Mouse (Mus musculus): ENCODE measurements at regions not wholly inside any gene's neighbourhood (a gene's known extent, or its start where the extent isn't known, plus 50 kb on each side); places are given as distances from the start of the nearest gene placed in this dataset.

DNA sequence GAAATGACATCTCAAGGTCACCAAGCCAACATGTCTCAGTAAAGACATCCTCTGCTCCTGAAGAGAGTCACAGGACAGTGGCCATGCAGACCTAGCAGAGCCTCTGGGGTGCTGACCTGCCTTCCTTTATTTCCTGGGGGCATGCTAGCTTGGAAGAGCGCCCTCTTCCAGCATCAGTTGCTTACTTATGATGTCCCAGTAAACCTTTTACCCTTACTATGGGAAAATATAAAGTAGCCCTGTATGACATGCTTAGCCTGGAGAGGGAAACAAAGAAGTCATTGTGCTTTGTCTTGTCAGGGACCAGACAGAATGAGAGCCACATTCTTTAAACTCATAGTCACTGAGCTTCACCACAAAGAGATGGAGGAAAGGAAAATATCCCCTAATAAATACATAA lies 82.9 kb downstream of the Postn start:
- no peak for TF ChIP-seq CTCF (IDR thresholded peaks at IDR 0.05; ENCODE audit: low read depth)
- H3K4me1 ChIP-seq (replicated peaks; ENCODE audit: control insufficient read depth, insufficient read depth): no peaks in the 10 kb centered on the region
- H3K4me3 ChIP-seq (ENCODE audit: low read depth, low read length): no peak overlapping the region
- 65% methylated on average over 1 of the region's 1 CpGs for WGBS
- DNase-seq (ENCODE audit: low spot score): no peak
- H3K9ac ChIP-seq (ENCODE audit: low read length): no peak overlapping the region
- no peaks in the 10 kb centered on the region for H3K27me3 ChIP-seq (ENCODE audit: control insufficient read depth, insufficient read depth, low read length)
- no peaks in the 10 kb centered on the region for H3K36me3 ChIP-seq (ENCODE audit: control insufficient read depth, insufficient read depth, low read length)
- no peaks in the 10 kb centered on the region for H3K9me3 ChIP-seq (ENCODE audit: control insufficient read depth, low read length)
- H3K4me2 ChIP-seq (replicated peaks; ENCODE audit: low read depth): no peak overlapping the region
- no peak overlapping the region for H3K27ac ChIP-seq (replicated peaks)
- no peak for ATAC-seq (ENCODE audit: low FRiP score, low TSS enrichment)

DNA sequence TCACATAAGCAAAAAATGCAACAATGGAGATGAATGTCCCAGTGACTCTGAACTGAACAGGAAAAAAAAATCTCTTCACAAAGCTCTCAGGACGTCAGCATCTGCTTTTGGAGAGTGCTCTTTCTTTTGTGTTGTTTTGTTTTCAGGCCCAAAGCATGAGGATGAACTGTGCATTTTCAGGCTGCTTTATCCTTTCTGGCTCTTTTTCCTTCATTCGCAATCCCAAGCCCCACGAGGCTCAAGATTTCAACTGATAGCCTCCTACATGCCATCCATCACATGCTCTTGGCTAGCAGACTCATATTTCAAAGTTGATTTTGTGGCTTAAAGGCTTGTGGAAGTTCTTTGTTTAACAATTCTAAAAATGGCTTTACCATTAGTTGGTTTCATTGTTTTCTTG lies 86.0 kb downstream of the Postn start:
- Histone ChIP-seq H3K27me3 (ENCODE audit: control insufficient read depth, insufficient read depth, low read length) (no peaks in the 10 kb centered on the region), H3K27ac (replicated peaks) (no peak overlapping the region), H3K4me1 (replicated peaks; ENCODE audit: control insufficient read depth, insufficient read depth) (no peaks in the 10 kb centered on the region), H3K4me2 (replicated peaks; ENCODE audit: low read depth) (no peak overlapping the region), H3K4me3 (ENCODE audit: low read depth, low read length) (no peak overlapping the region), H3K9me3 (ENCODE audit: control insufficient read depth, low read length) (no peaks in the 10 kb centered on the region), H3K9ac (ENCODE audit: low read length) (no peak overlapping the region), H3K36me3 (ENCODE audit: control insufficient read depth, insufficient read depth, low read length) (no peaks in the 10 kb centered on the region)
- TF ChIP-seq CTCF (IDR thresholded peaks at IDR 0.05; ENCODE audit: low read depth): no peak
- TF ChIP-seq EP300 (optimal IDR thresholded peaks at IDR 0.05): no peak
- WGBS: 14% methylated on average over 3 of the region's 3 CpGs
- no peak for ATAC-seq (ENCODE audit: low FRiP score, low TSS enrichment)
- no peak for DNase-seq (ENCODE audit: low spot score)

DNA sequence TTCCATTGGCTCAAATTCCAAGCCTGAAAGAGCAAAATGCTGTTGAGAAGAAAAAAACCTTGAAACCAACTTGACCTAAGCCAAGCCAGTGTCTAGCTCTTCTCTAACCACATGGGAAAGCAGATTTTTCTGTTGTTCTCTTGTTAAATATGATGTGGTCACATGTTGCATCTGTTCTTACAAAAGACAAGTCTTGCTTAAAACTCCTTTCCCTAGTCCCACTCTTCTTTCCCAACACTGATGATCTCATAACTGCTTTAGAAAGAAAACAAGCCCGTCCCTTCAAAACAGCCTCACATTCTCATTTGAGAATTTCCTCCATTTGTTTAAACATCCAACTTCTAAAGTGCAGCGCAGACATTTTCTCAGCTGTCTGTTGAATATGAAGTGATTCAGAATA lies 96.5 kb downstream of the Postn start:
- TF ChIP-seq EP300 (optimal IDR thresholded peaks at IDR 0.05) (no peak), CTCF (IDR thresholded peaks at IDR 0.05; ENCODE audit: low read depth) (no peak)
- no peaks in the 10 kb centered on the region for H3K9me3 ChIP-seq (ENCODE audit: control insufficient read depth, low read length)
- 51% methylated on average over 2 of the region's 2 CpGs for WGBS
- DNase-seq (ENCODE audit: low spot score) (no peak), ATAC-seq (ENCODE audit: low FRiP score, low TSS enrichment) (no peak)
- no peak overlapping the region for H3K9ac ChIP-seq (ENCODE audit: low read length)
- H3K4me3 ChIP-seq (ENCODE audit: low read depth, low read length): no peak overlapping the region
- H3K4me1 ChIP-seq (replicated peaks; ENCODE audit: control insufficient read depth, insufficient read depth): no peaks in the 10 kb centered on the region
- no peaks in the 10 kb centered on the region for H3K36me3 ChIP-seq (ENCODE audit: control insufficient read depth, insufficient read depth, low read length)
- H3K27ac ChIP-seq (replicated peaks): no peak overlapping the region
- no peak overlapping the region for H3K4me2 ChIP-seq (replicated peaks; ENCODE audit: low read depth)
- no peaks in the 10 kb centered on the region for H3K27me3 ChIP-seq (ENCODE audit: control insufficient read depth, insufficient read depth, low read length)

DNA sequence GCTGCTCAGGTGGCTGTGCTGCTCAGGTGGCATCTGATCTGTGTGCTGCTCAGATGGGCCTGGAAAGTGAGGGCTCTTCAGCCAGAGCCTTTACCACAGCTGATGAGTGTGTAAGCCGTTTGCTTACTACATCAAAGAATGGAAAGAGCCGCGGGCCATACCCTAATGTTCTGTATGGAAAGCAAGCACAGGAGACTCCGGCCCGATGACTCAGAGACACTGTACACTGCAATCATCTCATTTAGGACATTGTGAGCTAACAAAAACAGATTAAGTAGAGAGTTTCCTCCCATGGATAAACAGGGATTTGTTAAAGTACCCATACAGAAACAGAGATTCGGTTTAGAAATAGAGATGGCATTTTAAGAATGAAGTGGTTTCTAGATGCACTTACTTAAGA lies 100.5 kb downstream of the Postn start:
- Histone ChIP-seq H3K36me3 (ENCODE audit: control insufficient read depth, insufficient read depth, low read length) (no peaks in the 10 kb centered on the region), H3K27ac (replicated peaks) (no peak overlapping the region), H3K9ac (ENCODE audit: low read length) (no peak overlapping the region), H3K27me3 (ENCODE audit: control insufficient read depth, insufficient read depth, low read length) (no peaks in the 10 kb centered on the region), H3K4me2 (replicated peaks; ENCODE audit: low read depth) (no peak overlapping the region), H3K9me3 (ENCODE audit: control insufficient read depth, low read length) (no peaks in the 10 kb centered on the region), H3K4me1 (replicated peaks; ENCODE audit: control insufficient read depth, insufficient read depth) (no peaks in the 10 kb centered on the region), H3K4me3 (ENCODE audit: low read depth, low read length) (no peak overlapping the region)
- no peak for TF ChIP-seq EP300 (optimal IDR thresholded peaks at IDR 0.05)
- no peak for TF ChIP-seq CTCF (IDR thresholded peaks at IDR 0.05; ENCODE audit: low read depth)
- WGBS: 69% methylated on average over 6 of the region's 6 CpGs
- ATAC-seq (ENCODE audit: low FRiP score, low TSS enrichment) (no peak), DNase-seq (ENCODE audit: low spot score) (no peak)

DNA sequence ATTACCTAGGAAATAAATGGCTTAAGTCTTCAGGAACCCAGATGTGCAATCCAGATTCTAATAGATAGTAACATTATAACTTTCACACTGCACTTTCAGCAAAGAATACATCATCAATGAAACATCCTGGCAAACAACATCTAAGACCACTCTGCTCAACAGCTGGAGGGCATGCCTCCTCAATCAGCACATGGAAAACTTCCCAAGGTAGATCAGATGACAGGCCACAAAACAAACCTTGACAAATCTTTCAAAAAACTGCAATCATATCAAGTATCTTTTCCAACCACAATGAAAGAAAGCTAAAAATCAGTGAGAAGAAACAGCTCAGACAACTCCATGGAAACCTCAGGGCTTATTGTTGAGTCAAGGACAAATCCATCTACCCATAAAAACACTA lies 105.2 kb downstream of the Postn start:
- Histone ChIP-seq H3K4me3 (ENCODE audit: low read depth, low read length) (no peak overlapping the region), H3K4me2 (replicated peaks; ENCODE audit: low read depth) (no peak overlapping the region), H3K4me1 (replicated peaks; ENCODE audit: control insufficient read depth, insufficient read depth) (no peaks in the 10 kb centered on the region), H3K27ac (replicated peaks) (no peak overlapping the region), H3K36me3 (ENCODE audit: control insufficient read depth, insufficient read depth, low read length) (no peaks in the 10 kb centered on the region), H3K9me3 (ENCODE audit: control insufficient read depth, low read length) (no peaks in the 10 kb centered on the region), H3K9ac (ENCODE audit: low read length) (no peak overlapping the region), H3K27me3 (ENCODE audit: control insufficient read depth, insufficient read depth, low read length) (no peaks in the 10 kb centered on the region)
- DNase-seq (ENCODE audit: low spot score) (no peak), ATAC-seq (ENCODE audit: low FRiP score, low TSS enrichment) (no peak)
- TF ChIP-seq EP300 (optimal IDR thresholded peaks at IDR 0.05) (no peak), CTCF (IDR thresholded peaks at IDR 0.05; ENCODE audit: low read depth) (no peak)

DNA sequence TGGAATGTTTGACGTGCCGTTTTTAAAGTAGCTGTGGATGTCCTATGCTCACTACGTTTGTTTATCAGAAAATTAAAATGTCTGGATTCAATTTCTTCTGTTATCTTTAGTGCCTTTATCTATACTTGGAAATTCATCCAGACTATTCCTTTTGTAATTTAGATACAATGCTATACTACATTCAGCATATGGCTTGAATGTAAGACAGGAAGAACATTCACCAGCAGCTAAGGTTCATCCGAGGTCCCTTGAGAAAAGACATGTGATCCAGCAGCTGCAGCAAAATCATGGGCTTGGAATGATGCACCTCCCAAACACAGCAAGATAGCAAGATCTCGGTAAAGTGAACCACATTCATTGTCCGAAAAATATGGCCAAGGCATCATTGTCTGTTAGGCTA lies 113.3 kb downstream of the Postn start:
- DNase-seq (ENCODE audit: low spot score) (no peak), ATAC-seq (ENCODE audit: low FRiP score, low TSS enrichment) (no peak)
- Histone ChIP-seq H3K27ac (replicated peaks) (no peak overlapping the region), H3K4me1 (replicated peaks; ENCODE audit: control insufficient read depth, insufficient read depth) (no peaks in the 10 kb centered on the region), H3K9ac (ENCODE audit: low read length) (no peak overlapping the region), H3K4me2 (replicated peaks; ENCODE audit: low read depth) (no peak overlapping the region), H3K4me3 (ENCODE audit: low read depth, low read length) (no peak overlapping the region), H3K9me3 (ENCODE audit: control insufficient read depth, low read length) (no peaks in the 10 kb centered on the region), H3K36me3 (ENCODE audit: control insufficient read depth, insufficient read depth, low read length) (no peaks in the 10 kb centered on the region), H3K27me3 (ENCODE audit: control insufficient read depth, insufficient read depth, low read length) (no peaks in the 10 kb centered on the region)
- no peak for TF ChIP-seq EP300 (optimal IDR thresholded peaks at IDR 0.05)
- TF ChIP-seq CTCF (IDR thresholded peaks at IDR 0.05; ENCODE audit: low read depth): no peak
- 61% methylated on average over 6 of the region's 6 CpGs for WGBS
